Mouse (Mus musculus) CH12.LX (cell line): ENCODE measurements around the gene Plekha7. TPM values are rescaled to one million over a fixed set of nuclear protein-coding genes. Genes with fewer than 3 reads are reported as not detected.

ENCODE experiments used
- DNase-seq: peaks from one replicate; pipeline ENCODE4 v3.0.0-alpha.2; 2013; ENCODE audit errors: extremely low read depth
- H3K27ac ChIP-seq: 2 replicates; pipeline ENCODE4 v1.5.1; 2012; ENCODE audit warnings: low read depth, mild to moderate bottlenecking, control low read depth, moderate library complexity; ENCODE audit not compliant: insufficient read depth
- H3K27me3 ChIP-seq: replicated peaks from 2 replicates; pipeline ENCODE3; 2012; ENCODE audit warnings: inconsistent platforms
- H3K36me3 ChIP-seq, 2 experiments: replicated peaks in 1 of 2; 2 replicates each; pipeline versions ENCODE3 to v1.6.1; 2012; ENCODE audit warnings: inconsistent platforms in 1 of 2, low read length in 1 of 2, mild to moderate bottlenecking in 1 of 2, mixed read lengths in 1 of 2, moderate library complexity in 1 of 2; ENCODE audit not compliant: control insufficient read depth in 1 of 2, insufficient read depth in 1 of 2
- H3K4me1 ChIP-seq, 2 experiments: 2 replicates each; pipeline ENCODE4 v1.6.1; 2012; ENCODE audit warnings: inconsistent platforms in 1 of 2, moderate library complexity in 1 of 2; ENCODE audit not compliant: insufficient read depth in 2 of 2, control insufficient read depth in 1 of 2
- H3K4me2 ChIP-seq: 2 replicates; pipeline ENCODE4 v1.6.1; 2012; ENCODE audit warnings: low read depth, mild to moderate bottlenecking, control low read depth; ENCODE audit not compliant: poor library complexity, insufficient read depth, severe bottlenecking
- H3K4me3 ChIP-seq, 3 experiments: fragments of 150-350 bp in 1 of 3; sonication (generic) in 1 of 3; replicated peaks in 1 of 3; 2 replicates each; pipeline versions ENCODE3 to v1.5.1; 2011 to 2012; ENCODE audit warnings: low read depth in 2 of 3, low read length in 2 of 3, mild to moderate bottlenecking in 2 of 3, moderate library complexity in 2 of 3, control low read depth in 1 of 3, improper control_type of control experiment in 1 of 3, inconsistent platforms in 1 of 3, mixed read lengths in 1 of 3; ENCODE audit not compliant: poor library complexity in 1 of 3
- H3K79me2 ChIP-seq: replicated peaks from 2 replicates; pipeline ENCODE4 v1.6.1; 2012; ENCODE audit warnings: mild to moderate bottlenecking, moderate library complexity; ENCODE audit not compliant: control insufficient read depth, poor library complexity, insufficient read depth, severe bottlenecking; ENCODE audit errors: extremely low read depth
- H3K9ac ChIP-seq: 2 replicates; pipeline ENCODE4 v1.6.1; 2012; ENCODE audit warnings: low read depth, mild to moderate bottlenecking, control low read depth, moderate library complexity; ENCODE audit not compliant: insufficient read depth
- H3K9me3 ChIP-seq: replicated peaks from 2 replicates; pipeline ENCODE3; 2012; ENCODE audit warnings: low read length, inconsistent platforms, mixed read lengths
- BHLHE40 ChIP-seq: IDR thresholded peaks from 2 replicates; pipeline ENCODE4 v1.6.1; 2011; ENCODE audit warnings: mild to moderate bottlenecking, low read depth, low read length, improper control_type of control experiment
- CHD1 ChIP-seq: IDR thresholded peaks from 2 replicates; pipeline ENCODE4 v1.6.1; 2012; ENCODE audit warnings: low read depth, low read length, improper control_type of control experiment, inconsistent platforms
- CTCF ChIP-seq, 2 experiments: IDR thresholded peaks in 1 of 2; conservative IDR thresholded peaks in 1 of 2; 2 replicates each; pipeline ENCODE4 v1.5.1; 2011 to 2012; ENCODE audit warnings: low read depth in 2 of 2, low read length in 2 of 2, improper control_type of control experiment in 1 of 2, inconsistent platforms in 1 of 2, mild to moderate bottlenecking in 1 of 2, moderate library complexity in 1 of 2
- EP300 ChIP-seq: IDR thresholded peaks from 2 replicates; pipeline ENCODE4 v1.6.1; 2011; ENCODE audit warnings: low read length, improper control_type of control experiment
- ETS1 ChIP-seq: conservative IDR thresholded peaks from 2 replicates; pipeline ENCODE4 v1.6.1; 2012; ENCODE audit warnings: low read depth, mild to moderate bottlenecking, inconsistent platforms, low read length, improper control_type of control experiment, moderate library complexity
- JUND ChIP-seq: conservative IDR thresholded peaks from 2 replicates; pipeline ENCODE4 v1.6.1; 2011; ENCODE audit warnings: low read depth, low read length, improper control_type of control experiment
- MAFK ChIP-seq: IDR thresholded peaks from 2 replicates; pipeline ENCODE4 v1.6.1; 2011; ENCODE audit warnings: low read length, improper control_type of control experiment; ENCODE audit not compliant: insufficient replicate concordance
- MAZ ChIP-seq: IDR thresholded peaks from 2 replicates; pipeline ENCODE4 v1.6.1; 2012; ENCODE audit warnings: low read depth, mild to moderate bottlenecking, inconsistent platforms, low read length, improper control_type of control experiment, moderate library complexity
- MEF2A ChIP-seq: IDR thresholded peaks from 2 replicates; pipeline ENCODE4 v1.6.1; 2014; ENCODE audit warnings: low read depth, mild to moderate bottlenecking, inconsistent platforms, low read length, improper control_type of control experiment, borderline replicate concordance
- PAX5 ChIP-seq: IDR thresholded peaks from 2 replicates; pipeline ENCODE4 v1.6.1; 2012; ENCODE audit warnings: low read length, inconsistent platforms, mixed read lengths
- POLR2AphosphoS2 ChIP-seq: IDR thresholded peaks from 2 replicates; pipeline ENCODE4 v1.6.1; 2011; ENCODE audit warnings: low read depth, low read length, improper control_type of control experiment
- RAD21 ChIP-seq: IDR thresholded peaks from 2 replicates; pipeline ENCODE4 v1.6.1; 2011; ENCODE audit warnings: low read depth, mild to moderate bottlenecking, low read length, improper control_type of control experiment, moderate library complexity
- SMC3 ChIP-seq: IDR thresholded peaks from 2 replicates; pipeline ENCODE4 v1.6.1; 2011; ENCODE audit warnings: low read depth, low read length, improper control_type of control experiment
- ZC3H11A ChIP-seq: IDR thresholded peaks from 2 replicates; pipeline ENCODE4 v1.6.1; 2012; ENCODE audit warnings: low read depth, mild to moderate bottlenecking, inconsistent platforms, low read length, improper control_type of control experiment
- ZKSCAN1 ChIP-seq: IDR thresholded peaks from 2 replicates; pipeline ENCODE4 v1.6.1; 2012; ENCODE audit warnings: low read depth, inconsistent platforms, low read length, improper control_type of control experiment, borderline replicate concordance
- dilution Hi-C: fragments of 300-500 bp; cut with MboI; formaldehyde crosslinking; loops from 2 replicates; pipeline ENCODE4 v1.14.3; 2020; ENCODE audit warnings: low sequenced_read_pairs; ENCODE audit not compliant: extremely low pct_unique_long_range_greater_than_20kb, extremely low pct_ligation_motif_present
- in situ Hi-C: fragments of 300-500 bp; cut with MboI; formaldehyde crosslinking; loops from 3 replicates; pipeline ENCODE4 v1.14.3; 2019; ENCODE audit warnings: low sequenced_read_pairs, low pct_ligation_motif_present, low pct_unique_long_range_greater_than_20kb, mixed read lengths
- polyA plus RNA-seq: library from polyadenylated mRNA; unstranded; fragments of >175 nt; gene quantifications from 2 replicates; pipeline ENCODE4 v1.2.1, GENCODE M21; 2012; ENCODE audit warnings: low read depth; ENCODE audit not compliant: insufficient read length
- total RNA-seq, 2 experiments: library from RNA; depleted of rRNA; stranded (reverse); fragments of 300-350 nt in 1 of 2; fragments of >200 nt in 1 of 2; gene quantifications; 2 replicates each; pipeline ENCODE4 v1.2.3; 2012 to 2014

Gene Plekha7
- total and polyA plus RNA-seq, 3 experiments, result 0.59 to 1.5 (median 1.0) TPM

GRCm38 (mm10) chr7:116137149-116137548 lies 171.0 kb downstream of the Plekha7 start:
- Histone ChIP-seq H3K9me3 (no peaks in the 10 kb centered on the region), H3K27me3 (no peaks in the 10 kb centered on the region), H3K79me2 (no peaks in the 10 kb centered on the region), H3K4me1 (peaks cover 0 to 4% of the 10 kb centered on the region in 2 experiments; a peak in 2 of 4 replicates), H3K4me2 (no peak overlapping the region), H3K9ac (no peak overlapping the region), H3K36me3 (no peaks in the 10 kb centered on the region), H3K4me3 (no peak overlapping the region), H3K27ac (no peak overlapping the region)
- dilution Hi-C loops, result no loop called here
- TF ChIP-seq POLR2AphosphoS2, result no peak
- TF ChIP-seq PAX5, result no peak
- TF ChIP-seq ETS1, result no peak
- no peak for TF ChIP-seq MAZ
- no peak for TF ChIP-seq JUND
- TF ChIP-seq BHLHE40, result no peak
- TF ChIP-seq ZKSCAN1, result no peak
- no peak for TF ChIP-seq ZC3H11A
- TF ChIP-seq EP300, result no peak
- in situ Hi-C loops, result loop anchor here (25.0 kb wide), 1 partner anchor 475 kb away; no protein-coding TSS in a partner anchor
- no peak for DNase-seq

DNA sequence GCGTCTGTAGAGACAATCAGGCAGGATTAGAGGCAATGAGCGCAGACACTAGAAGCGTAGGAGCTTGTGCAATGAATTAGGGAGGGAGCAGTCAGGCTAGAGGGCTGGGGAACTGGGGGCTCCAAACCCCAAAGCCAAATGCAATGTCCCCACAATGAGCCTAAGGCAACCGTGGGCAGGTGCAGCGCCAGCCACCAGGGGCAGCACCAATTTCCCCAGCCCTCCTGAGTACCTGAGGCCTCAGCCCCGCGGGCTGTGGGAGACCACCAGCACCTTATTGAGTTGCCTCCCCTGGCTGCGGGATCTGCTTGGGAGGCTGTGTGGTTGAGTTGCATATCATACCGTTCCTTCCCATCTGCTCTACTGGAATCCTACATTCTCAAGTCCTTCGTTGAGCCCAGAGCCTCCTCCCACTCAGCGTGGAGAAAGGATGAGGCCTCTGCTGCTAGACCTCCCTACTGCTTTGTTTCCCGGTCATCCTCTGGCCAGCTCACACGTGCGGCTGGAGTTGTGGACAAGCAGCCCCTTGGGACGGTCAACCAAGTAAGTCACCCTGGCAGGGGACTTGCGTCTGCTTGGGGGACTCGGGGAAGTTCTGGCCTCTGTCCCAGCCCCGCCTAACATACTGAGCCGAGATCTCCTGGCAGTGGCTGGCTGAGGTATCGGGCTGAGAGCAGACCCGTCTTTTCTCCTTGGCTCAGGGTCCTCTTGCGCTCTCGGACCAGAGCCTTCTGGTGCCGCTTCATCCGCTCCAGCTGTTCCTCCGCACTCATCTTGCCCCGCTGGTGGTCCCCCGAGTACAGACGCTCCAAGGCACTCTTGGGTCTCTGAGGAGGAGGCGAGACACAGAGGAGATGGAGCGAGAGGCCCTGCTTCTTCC lies 173.5 kb downstream of the Plekha7 start:
- Histone ChIP-seq H3K36me3 (no peaks in the 10 kb centered on the region), H3K4me2 (no peak overlapping the region), H3K4me3 (no peak overlapping the region), H3K9me3 (no peaks in the 10 kb centered on the region), H3K79me2 (no peaks in the 10 kb centered on the region), H3K27me3 (no peaks in the 10 kb centered on the region), H3K9ac (no peak overlapping the region), H3K4me1 (peaks cover 0 to 10% of the 10 kb centered on the region in 2 experiments; a peak in 2 of 4 replicates), H3K27ac (no peak overlapping the region)
- in situ Hi-C loops (loop anchor here (25.0 kb wide), 1 partner anchor 478 kb away; no protein-coding TSS in a partner anchor), dilution Hi-C loops (no loop called here)
- TF ChIP-seq CTCF (conservative IDR thresholded peaks at IDR 0.05 in 1 of 2, IDR thresholded peaks at IDR 0.05 in 1 of 2; ENCODE audit: low read depth in 2 of 2, low read length in 2 of 2) (peak in 1 of 2 experiments; percentile 29; a peak in 2 of 4 replicates), CHD1 (no peak)
- DNase-seq, result no peak

DNA sequence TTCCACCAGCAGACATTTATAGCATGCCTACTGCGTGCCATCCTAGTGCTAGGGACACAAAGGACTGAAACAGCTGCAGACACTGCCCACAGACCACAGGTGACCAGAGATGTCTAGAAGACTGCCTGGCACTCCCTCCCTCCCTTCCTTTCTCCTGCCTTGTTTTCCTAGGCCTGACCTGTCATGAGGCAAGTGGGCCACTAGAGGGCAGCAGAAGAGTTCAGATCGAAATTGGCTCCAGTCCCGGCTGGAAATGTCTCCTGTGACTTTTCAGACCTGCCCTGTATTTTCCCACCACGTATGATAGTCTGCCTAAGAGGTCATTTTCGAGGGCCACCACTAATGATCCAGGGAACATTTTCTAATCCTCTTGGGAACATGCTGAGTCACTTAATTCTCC lies 176.1 kb downstream of the Plekha7 start:
- Histone ChIP-seq H3K9ac (no peak overlapping the region), H3K9me3 (no peaks in the 10 kb centered on the region), H3K4me3 (no peak overlapping the region), H3K27ac (no peak overlapping the region), H3K36me3 (no peaks in the 10 kb centered on the region), H3K27me3 (no peaks in the 10 kb centered on the region), H3K4me1 (peaks cover 3 to 18% of the 10 kb centered on the region in 2 experiments; a peak in 2 of 4 replicates), H3K79me2 (no peaks in the 10 kb centered on the region), H3K4me2 (peak overlapping the region; percentile 22; the same call in 1 of the 2 replicates)
- peak; percentile 67 for DNase-seq
- dilution Hi-C loops, result no loop called here
- in situ Hi-C loops, result loop anchor here (25.0 kb wide), 1 partner anchor 480 kb away; no protein-coding TSS in a partner anchor
- TF ChIP-seq SMC3 (peak; percentile 39), MAFK (no peak), MAZ (no peak), RAD21 (peak; percentile 61), CTCF (conservative IDR thresholded peaks at IDR 0.05 in 1 of 2, IDR thresholded peaks at IDR 0.05 in 1 of 2; ENCODE audit: low read depth in 2 of 2, low read length in 2 of 2) (peak; percentile 81 to 84), MEF2A (no peak)
